Mouse (Mus musculus): ENCODE measurements around the gene Trim43a. TPM values are rescaled to one million over a fixed set of nuclear protein-coding genes. Genes with fewer than 3 reads are reported as not detected.

Trim43a gene
- not detected for polyA plus RNA-seq (2014; fragmentation: Illumina TruSeq; extraction: RNeasy Lipid Tissue Mini Kit (QIAGEN cat#74804); ENCODE audit: low read depth, low replicate concordance)

DNA sequence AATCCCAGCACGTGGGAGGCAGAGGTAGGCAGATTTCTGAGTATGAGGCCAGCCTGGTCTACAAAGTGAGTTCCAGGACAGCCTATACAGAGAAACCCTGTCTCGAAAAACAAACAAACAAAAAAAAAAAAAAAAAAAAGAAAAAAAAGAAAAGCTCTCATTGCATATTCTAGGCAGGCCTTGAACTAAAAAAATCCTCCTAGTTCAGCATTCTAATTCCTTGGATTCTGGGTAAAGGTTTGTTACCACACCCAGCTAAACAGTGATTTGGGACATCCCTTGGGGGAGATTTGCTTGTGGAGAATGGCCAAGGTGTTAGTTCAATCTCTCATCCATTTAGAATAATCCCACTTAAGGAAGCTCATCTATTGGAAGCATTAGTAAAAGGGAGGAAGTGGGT is at the start of gene Trim43a:
Gene Trim43a (plus strand): TSS at position 301 of the 400 bp plus-strand sequence.

DNA sequence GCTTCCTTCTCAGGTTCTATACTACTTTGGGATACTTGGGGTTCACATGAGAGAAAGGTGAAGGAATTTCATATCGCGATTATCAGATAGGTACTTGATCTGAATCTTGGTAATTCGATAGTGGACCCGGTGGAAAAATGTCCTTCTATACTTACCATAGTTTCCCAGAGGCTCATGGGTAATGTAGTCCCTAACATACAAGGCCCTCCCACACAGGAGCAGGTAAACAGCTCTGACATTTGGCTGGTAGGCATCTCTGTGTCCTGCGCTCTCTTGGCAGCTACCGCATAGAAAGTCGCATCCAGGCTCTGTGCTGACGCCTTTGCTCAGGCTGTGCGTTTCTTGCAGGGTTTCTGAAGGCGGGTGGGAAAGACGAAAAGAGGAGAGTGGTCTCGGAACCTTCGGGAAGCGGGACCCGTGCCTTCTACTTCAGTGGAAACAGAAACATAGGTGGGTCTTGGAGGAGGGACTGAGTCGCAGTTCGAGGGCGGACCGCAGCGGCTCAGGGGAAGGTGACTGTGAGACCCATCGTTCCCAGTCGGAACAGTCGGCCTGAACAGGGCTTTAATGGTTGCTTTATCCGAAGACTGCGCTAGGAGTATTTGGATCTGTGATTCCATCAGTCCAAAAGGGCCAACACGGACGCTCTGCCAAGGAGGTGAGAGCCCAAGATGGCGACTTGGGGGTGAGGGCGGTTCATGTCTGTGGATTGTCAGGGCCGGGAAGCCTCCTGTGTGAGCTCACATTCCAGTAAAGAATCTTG is 32.7 kb upstream of the Trim43a start, which contains the start of gene Zfp949:
Gene Zfp949 (plus strand): TSS at position 170 of the 763 bp plus-strand sequence.

Other genes with a start within 250 kb of the Trim43a start
- gene Snx14, start 141.9 kb upstream of the Trim43a start, polyA plus RNA-seq (2014; fragmentation: Illumina TruSeq; extraction: RNeasy Lipid Tissue Mini Kit (QIAGEN cat#74804); ENCODE audit: low read depth, low replicate concordance) = 69.9 TPM
- 4.6 TPM for gene Gm20537, start 124.3 kb upstream of the Trim43a start, polyA plus RNA-seq (2014; fragmentation: Illumina TruSeq; extraction: RNeasy Lipid Tissue Mini Kit (QIAGEN cat#74804); ENCODE audit: low read depth, low replicate concordance)
- 123 TPM for gene Syncrip, start 98.3 kb upstream of the Trim43a start, polyA plus RNA-seq (2014; fragmentation: Illumina TruSeq; extraction: RNeasy Lipid Tissue Mini Kit (QIAGEN cat#74804); ENCODE audit: low read depth, low replicate concordance)
- 34.3 TPM for gene Zfp949, start 32.9 kb upstream of the Trim43a start, polyA plus RNA-seq (2014; fragmentation: Illumina TruSeq; extraction: RNeasy Lipid Tissue Mini Kit (QIAGEN cat#74804); ENCODE audit: low read depth, low replicate concordance)
- 12.1 TPM for gene Mthfsl, start 139.4 kb downstream of the Trim43a start, polyA plus RNA-seq (2014; fragmentation: Illumina TruSeq; extraction: RNeasy Lipid Tissue Mini Kit (QIAGEN cat#74804); ENCODE audit: low read depth, low replicate concordance)
- not detected for gene Bcl2a1d, start 151.0 kb downstream of the Trim43a start, polyA plus RNA-seq (2014; fragmentation: Illumina TruSeq; extraction: RNeasy Lipid Tissue Mini Kit (QIAGEN cat#74804); ENCODE audit: low read depth, low replicate concordance)